Mouse (Mus musculus): Measurements from ENCODE around the gene Fam129a.

Gene Fam129a

GRCm38 (mm10) chr1:151570981-151571837, at the start of gene Fam129a:
Gene Fam129a, plus strand, starts transcription at chr1:151571186.
- DNase-seq (ENCODE audit: low read depth, low spot score) = peak; percentile 76

- no peak for DNase-seq (ENCODE audit: low read depth, low spot score)
These were observed 44.3 kb upstream of the Fam129a start for GRCm38 (mm10) chr1:151526701-151527100.

DNA sequence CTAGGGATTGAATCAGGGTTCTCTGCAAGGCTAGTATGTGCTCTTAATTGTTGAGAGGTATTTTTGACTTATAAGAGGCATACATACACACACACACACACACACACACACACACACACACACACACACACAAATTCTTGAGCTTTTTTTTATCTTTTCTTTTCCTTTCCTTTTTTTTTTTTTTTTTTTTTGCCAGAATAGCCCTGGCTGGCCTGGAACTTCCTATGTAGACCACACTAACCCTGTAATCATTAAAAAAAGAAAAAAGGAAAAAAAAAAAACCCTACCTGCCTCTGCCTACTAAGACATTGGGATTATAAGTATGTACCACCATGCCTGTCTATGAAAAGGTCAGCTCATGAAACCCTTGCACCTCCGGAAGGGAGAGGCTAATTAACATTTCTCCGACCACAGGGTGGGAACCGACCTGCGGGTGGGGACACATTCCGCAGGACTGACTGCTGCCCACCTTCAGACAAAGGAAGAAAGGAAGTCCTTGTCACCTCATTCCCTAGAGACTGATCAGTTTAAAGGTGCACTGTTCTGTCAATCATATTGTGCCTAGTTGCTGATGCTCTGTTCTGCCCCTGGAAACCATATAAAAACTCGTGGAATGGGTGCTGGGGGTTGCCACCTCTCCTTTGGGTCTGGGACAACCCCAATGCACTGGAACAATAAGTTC, 27.0 kb upstream of the Fam129a start:
- DNase-seq (ENCODE audit: low read depth, low spot score) = no peak

GRCm38 (mm10) chr1:151544581-151544980, 26.4 kb upstream of the Fam129a start:
- no peak for DNase-seq (ENCODE audit: low read depth, low spot score)

GRCm38 (mm10) chr1:151545571-151545970, 25.4 kb upstream of the Fam129a start:
- DNase-seq (ENCODE audit: low read depth, low spot score) = no peak

DNA sequence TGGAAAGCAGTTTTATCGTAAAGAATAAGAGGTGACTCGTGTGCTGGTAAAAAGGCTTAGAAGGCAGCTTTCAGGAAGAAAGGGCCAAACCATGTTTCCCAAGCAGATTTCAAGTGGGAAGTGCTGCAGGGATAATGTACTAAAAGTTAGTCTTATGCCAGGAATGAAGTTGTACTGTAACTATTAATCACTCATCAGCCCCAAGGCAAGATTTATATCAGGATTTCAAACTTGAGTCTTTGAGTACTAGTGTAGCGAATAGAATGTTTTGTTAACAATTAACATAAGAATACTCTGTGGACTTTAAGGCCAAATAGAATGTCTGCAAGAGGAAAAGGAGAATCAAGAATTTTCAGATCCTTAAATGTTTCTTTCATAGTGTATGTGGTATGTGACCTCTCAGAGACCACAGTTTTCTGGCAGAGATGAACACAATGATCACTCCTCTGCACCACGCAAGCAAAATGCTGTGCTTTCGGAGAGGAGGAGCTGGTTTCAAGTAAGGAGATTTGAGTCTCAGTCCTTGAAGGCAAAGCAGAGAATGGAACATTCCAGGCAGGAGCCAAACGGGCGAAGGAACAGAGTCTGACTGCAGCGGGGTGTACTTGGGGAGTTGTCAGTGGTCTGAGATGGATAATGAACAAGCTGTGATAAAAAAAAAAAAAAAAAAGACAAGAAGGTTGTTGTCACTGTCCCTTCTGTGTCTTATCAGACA, 21.9 kb upstream of the Fam129a start:
- DNase-seq (ENCODE audit: low read depth, low spot score) = no peak

GRCm38 (mm10) chr1:151549794-151550193, 21.2 kb upstream of the Fam129a start:
- no peak for DNase-seq (ENCODE audit: low read depth, low spot score)

GRCm38 (mm10) chr1:151550587-151551479, 20.2 kb upstream of the Fam129a start:
- no peak for DNase-seq (ENCODE audit: low read depth, low spot score)

- DNase-seq (ENCODE audit: low read depth, low spot score) = no peak
These were observed 10.4 kb upstream of the Fam129a start for GRCm38 (mm10) chr1:151560536-151560935.

- no peak for DNase-seq (ENCODE audit: low read depth, low spot score)
These were observed 7.6 kb upstream of the Fam129a start for GRCm38 (mm10) chr1:151563401-151563800.

- DNase-seq (ENCODE audit: low read depth, low spot score) = no peak
These were observed 7.1 kb upstream of the Fam129a start for GRCm38 (mm10) chr1:151563893-151564292.

GRCm38 (mm10) chr1:151564377-151564776, 6.6 kb upstream of the Fam129a start:
- peak; percentile 87 for DNase-seq (ENCODE audit: low read depth, low spot score)

DNA sequence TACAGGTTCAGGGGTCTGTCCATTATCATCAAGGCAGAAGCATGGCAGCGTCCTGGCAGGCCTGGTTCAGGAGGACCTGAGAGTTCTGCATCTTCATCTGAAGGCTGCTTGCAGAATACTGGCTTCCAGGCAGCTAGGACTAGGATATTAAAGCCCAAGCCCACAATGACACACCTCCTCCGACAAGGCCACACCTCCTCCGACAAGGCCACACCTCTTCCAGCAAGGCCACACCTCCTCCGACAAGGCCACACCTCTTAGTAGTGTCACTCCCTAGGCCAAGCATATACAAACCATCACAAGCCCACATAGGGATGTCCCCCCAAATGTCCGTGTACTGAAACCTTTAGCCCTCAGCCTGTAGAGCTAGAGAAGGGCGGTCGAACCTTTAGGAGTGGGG, 2.3 kb upstream of the Fam129a start:
- DNase-seq (ENCODE audit: low read depth, low spot score) = peak; percentile 48

DNA sequence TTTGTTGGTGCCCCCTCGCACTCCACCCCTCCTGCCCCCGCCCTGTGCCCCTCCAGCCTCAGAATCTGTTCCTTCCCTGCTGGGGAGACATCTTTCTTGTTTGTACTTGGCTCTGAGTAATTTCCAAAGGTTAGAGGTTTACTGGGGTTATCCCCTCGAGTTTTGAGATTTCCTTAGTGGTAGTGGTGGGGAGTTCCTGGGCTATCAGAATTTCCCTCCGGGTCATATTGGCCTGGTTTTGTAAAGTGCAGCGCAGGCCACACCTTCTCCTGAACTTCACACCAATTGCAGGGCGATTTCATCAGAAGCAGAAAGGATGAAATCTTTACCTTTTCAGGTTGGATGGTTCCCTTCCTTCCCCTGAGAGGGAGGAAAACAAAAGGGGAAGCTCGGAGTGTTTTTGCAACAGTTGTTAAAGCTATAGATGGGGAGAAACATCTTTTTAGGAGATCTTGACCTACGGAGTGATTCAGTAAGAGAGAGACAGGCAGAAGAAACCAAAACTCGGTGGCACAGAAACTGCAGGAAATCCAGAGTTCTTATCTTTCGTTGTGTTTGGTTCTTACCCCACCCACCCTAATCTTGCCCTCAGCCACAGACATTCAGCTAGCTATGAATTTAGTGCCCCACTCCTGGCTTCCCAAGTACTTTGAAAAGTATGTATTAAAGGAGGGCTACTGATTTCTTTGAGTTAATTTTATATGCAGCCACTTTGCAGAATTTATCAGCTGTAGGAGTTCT, 1.0 kb downstream of the Fam129a start:
- DNase-seq (ENCODE audit: low read depth, low spot score) = peak; percentile 63

- DNase-seq (ENCODE audit: low read depth, low spot score) = peak; percentile 29
These were observed 1.8 kb downstream of the Fam129a start for GRCm38 (mm10) chr1:151572601-151573320.

DNA sequence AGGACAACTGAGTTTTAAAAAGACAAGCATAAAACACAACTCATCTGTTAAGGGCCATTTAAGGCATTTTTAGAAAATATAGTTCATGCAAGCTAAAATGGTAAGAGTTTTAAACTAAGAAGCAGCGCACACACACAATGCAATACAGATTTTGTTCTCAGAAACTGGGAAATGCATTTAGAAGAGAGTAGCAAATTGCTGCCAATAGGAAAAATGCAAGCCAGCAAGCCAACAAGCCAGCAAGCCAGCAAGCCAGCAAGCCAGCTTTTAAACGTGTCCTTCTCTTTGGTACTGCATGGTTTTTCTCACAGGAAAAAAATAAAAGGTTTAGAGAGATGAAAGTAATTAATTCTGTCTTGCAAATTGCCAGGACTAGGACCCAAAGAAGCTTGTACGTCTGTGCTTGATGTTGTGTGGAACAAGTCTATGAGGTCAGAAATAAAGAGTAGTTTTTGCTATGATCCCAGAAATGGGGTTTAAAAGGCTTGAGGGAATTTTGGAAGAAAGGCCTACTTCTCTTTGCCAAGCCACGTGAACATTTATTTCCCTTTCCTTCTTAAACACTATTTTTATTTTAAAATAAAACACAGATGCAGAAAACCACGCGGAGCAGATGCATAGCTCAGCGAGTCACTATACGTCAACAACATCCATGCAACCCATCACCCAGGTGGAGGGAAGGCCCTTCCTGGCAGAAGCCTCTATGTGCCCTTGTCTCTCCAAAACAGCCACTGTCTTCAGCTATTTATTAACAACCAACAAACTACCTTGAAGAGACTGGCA, 9.4 kb downstream of the Fam129a start:
- DNase-seq (ENCODE audit: low read depth, low spot score) = no peak

DNA sequence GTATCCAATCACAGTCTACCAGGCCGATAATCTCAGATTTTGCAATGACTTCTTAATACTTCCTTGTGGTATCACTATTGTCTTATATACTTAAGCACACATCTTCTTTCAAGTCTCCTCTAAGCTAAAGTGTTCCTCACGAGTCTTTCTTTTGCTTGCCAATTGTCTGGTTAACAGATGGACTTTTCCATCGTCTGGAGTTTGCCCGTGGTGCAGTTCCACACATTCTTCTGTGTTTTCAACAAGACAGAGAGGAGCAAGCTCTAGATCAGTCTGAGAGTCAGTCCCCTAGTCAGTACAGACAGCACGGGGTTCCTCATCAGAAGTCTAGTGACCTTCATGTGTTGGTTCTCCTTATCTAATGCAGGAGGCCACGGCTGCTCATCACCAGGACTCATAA, 10.5 kb downstream of the Fam129a start:
- no peak for DNase-seq (ENCODE audit: low read depth, low spot score)

DNA sequence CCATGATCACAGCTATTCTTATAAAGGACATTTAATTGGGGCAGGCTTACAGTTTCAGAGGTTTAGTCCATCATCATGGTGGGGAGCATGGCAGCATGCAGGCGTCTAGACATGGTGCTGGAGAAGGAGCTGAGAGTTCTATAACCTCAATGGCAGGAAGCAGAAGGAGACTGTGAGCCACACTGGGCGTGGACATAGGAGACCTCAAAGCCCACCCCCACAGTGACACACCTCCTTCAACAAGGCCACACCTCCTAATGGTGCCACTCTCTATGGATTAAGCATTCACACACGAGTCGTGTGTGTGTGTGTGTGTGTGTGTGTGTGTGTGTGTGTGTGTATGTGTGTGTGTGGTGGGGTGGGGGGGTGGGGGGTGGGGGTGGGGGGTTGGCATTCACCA, 11.0 kb downstream of the Fam129a start:
- DNase-seq (ENCODE audit: low read depth, low spot score) = peak; percentile 12
